Mouse (Mus musculus) lung, adult 18-20 months (tissue): Measurements from ENCODE around the gene Prpf40b.

ENCODE experiments used
- DNase-seq, 2 experiments: peaks; one replicate each; pipeline ENCODE4 v3.0.0; 2022; ENCODE audit warnings: mixed read lengths in 2 of 2

The Prpf40b gene

GRCm38 (mm10) chr15:99294287-99294686 is 600 bp upstream of the Prpf40b start:
- DNase-seq, result no peak

GRCm38 (mm10) chr15:99295484-99295981 is 646 bp downstream of the Prpf40b start, which contains the start of gene Fam186b:
Gene Fam186b (minus strand): TSS chr15:99295888.
- DNase-seq, result peak; percentile 24 to 31

GRCm38 (mm10) chr15:99296213-99296612 is 1.3 kb downstream of the Prpf40b start:
- DNase-seq, result no peak

DNA sequence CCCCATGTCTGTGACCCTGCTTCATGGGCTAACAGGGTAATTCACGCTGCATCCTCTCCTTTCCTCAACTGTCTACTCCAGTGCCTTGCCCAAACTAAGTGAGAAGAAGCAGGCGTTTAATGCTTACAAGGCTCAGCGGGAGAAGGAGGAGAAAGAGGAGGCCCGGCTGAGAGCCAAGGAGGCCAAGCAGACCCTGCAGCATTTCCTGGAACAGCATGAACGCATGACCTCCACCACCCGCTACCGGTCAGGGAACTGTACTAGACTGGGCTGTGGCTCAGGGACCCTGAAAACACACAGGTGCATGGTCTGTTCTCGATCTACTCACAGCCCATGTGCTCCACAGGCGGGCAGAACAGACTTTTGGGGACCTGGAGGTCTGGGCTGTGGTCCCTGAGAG is 12.6 kb downstream of the Prpf40b start:
- no peak for DNase-seq

DNA sequence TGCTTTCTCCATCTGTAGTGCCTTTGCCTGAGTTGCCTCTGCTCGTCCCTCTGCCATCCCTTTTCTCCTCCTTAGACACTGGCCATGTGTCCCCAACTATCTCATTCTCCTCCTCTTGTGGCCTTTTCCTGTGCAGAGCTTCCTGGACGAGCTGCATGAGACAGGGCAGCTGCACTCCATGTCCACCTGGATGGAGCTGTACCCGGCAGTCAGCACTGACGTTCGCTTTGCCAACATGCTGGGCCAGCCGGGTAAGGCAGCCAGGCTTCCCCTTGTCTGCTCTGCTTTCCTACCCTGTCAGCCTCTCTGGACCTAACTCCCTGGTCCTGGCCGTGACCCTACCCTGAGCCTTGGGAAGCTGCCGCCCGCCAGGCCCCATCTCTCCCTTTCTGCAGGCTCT is 14.7 kb downstream of the Prpf40b start:
- no peak for DNase-seq

GRCm38 (mm10) chr15:99310617-99311016 is 15.7 kb downstream of the Prpf40b start:
- DNase-seq, result no peak

DNA sequence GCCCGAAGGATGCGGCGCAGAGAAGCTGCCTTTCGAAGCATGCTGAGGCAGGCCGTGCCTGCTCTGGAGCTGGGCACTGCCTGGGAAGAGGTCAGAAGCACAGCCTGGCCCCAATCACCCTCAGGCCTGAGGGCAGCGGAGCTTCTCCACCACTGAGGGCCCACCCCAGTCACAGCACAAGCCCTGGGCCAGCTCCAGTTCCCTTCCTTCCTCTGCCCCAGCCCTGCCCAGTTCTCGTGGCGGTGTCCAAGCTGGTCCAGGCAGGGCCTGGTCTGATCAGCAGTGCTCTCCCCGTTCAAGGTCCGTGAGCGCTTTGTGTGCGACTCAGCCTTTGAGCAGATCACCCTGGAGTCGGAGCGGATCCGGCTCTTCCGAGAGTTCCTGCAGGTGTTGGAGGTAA is 20.0 kb downstream of the Prpf40b start:
- peak; percentile 42 to 61 for DNase-seq

GRCm38 (mm10) chr15:99316314-99317266 is 21.7 kb downstream of the Prpf40b start:
- DNase-seq, result peak; percentile 80 to 81

DNA sequence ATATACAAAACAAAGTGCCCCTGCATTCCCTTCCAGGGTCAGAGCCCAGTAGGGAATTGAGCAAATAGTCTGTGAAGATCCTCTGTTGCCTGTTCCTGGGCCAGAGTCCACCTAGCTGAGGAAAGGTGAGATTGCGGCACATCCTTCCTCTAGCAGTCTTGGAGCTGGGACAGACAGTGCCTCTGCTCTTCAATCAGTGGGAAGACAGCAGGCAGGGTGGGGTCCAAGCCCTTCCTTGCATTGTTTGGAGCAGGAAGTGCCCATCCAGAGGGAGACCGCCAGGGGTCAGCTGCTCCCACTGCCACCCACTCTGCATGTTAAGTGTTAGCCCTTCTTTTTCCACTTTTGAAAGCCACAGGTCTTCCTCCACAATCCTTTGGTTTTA is 22.4 kb downstream of the Prpf40b start:
- DNase-seq, result peak; percentile 75 to 81

- no peak for DNase-seq
These were observed 23.2 kb downstream of the Prpf40b start for GRCm38 (mm10) chr15:99318071-99318470.

DNA sequence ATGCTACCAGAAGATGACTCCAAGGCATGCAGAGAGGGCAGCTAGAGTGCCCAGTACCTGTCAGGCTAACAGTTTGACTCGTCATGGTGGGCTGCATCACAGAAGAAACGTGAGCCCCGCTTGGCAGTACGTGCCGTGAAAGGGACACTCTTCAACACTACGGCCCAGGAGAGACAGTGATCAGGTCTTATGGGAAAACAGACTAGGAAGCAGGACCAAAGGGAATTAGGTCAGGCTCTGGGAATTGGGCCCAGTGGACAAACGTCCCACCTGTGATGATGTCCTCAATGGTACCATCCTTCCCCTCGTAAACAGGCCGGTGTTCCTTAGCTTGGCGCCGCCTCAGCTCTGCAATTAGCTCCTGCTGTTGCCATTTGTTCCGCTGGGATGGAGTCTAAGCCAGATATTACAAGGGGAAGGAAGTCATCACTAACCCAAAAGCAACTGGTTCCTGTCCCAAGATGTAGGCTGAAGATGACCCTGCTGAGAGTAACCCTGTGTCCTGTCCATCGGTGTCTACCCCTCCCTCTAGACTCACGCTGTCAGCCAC is 24.0 kb downstream of the Prpf40b start:
- DNase-seq, result no peak

- DNase-seq, result peak; percentile 44 to 57
These were observed 24.6 kb downstream of the Prpf40b start for GRCm38 (mm10) chr15:99319411-99319871.

GRCm38 (mm10) chr15:99320168-99320674 is 25.3 kb downstream of the Prpf40b start:
- DNase-seq, result no peak

GRCm38 (mm10) chr15:99320978-99321377 is 26.1 kb downstream of the Prpf40b start:
- no peak for DNase-seq

DNA sequence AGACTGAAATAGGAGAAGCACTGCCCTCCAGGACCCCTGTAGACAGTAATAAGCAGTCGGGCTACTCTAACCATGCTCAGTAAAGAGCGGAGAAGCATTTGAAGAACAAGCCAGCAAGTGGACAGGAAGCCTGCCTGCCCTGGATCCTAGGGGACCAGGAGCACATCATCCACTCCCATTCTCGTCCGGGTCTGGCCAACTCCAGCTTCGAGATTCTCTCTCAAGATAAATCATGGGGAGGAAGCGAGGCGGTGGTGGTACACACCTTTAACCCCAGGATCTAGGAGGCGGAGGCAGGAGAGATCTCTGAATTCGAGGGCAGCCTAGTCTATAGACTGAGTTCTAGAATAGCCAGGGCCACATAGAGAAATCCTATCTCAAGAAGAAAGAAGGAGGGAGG is 29.3 kb downstream of the Prpf40b start:
- no peak for DNase-seq

DNA sequence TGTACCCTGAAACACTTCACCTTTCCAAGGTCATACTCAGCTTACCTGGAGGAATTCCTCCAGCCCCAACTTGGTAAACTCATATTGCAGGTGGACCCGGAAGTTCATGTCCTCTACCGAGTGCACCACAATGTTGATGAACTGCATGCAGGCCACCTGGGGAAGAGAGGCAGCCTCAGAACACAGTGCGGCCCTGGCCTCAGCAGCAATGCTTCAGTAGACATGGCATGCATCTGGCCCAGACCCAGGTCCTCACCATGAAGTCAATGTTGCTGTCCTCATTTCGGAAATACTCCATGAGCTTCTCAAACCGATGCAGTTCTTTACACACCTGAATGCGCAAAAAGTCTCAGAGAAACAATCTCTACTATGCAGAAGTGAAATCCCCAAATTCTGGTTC is 30.7 kb downstream of the Prpf40b start:
- no peak for DNase-seq

GRCm38 (mm10) chr15:99326407-99326806 is 31.5 kb downstream of the Prpf40b start:
- no peak for DNase-seq

DNA sequence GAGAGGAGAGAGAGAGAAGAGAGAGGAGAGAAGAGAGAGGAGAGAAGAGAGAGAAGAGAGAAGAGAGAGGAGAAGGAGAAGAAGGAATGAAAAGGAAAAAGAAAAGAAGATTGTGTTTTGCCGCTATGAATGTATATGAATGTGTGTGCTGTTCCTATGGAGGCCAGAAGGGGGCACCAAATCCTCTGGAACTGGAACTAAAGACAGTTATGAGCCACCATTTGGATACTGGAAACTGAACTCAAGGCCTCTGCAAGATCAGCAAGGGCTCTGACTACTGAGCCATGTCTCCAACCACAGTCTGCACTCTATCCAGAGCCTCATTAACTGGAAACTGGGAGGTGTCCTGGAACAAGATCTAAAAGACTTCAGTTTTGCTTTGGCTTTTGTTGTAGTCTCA is 32.1 kb downstream of the Prpf40b start:
- no peak for DNase-seq

GRCm38 (mm10) chr15:99328011-99328410 is 33.1 kb downstream of the Prpf40b start:
- DNase-seq, result no peak

DNA sequence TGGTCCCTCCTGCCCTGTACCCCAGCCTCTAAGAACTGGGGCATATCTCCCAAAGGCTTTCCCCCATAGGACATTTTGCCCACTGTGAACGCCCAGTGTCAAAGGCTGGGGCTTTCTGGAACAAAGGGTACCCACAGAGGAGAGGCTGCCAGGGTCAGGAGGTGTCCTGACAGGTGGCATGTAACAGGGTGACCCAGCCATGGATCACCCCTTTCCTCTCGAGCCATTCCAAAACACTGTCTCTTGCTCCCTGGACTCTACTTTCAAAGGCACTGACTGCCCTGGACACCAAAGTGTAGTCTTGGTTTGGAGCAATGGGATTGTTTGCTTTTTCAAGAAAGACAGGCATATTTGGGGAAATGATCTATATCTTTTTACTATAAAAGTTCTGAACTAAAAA is 35.4 kb downstream of the Prpf40b start:
- no peak for DNase-seq

DNA sequence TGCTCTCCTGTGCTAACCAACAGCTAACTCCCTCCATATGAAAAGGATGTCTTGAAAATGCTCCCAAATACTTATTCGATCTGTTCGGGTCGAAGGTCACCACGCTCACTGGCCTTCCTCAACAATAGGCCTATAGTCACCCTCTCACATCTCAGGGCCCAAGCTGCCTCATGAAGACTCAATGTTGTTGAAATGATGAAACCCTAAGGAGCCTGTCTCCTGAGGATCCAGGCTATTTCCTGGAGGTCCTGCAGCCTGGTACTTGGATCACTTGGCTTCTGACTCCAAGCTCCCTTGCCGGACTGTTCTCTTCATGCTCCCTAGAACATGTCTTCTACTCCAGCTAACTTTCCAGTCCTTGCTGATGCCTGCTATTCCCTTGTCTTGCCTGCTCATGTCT is 36.5 kb downstream of the Prpf40b start:
- DNase-seq, result no peak

GRCm38 (mm10) chr15:99332111-99332510 is 37.2 kb downstream of the Prpf40b start:
- no peak for DNase-seq

DNA sequence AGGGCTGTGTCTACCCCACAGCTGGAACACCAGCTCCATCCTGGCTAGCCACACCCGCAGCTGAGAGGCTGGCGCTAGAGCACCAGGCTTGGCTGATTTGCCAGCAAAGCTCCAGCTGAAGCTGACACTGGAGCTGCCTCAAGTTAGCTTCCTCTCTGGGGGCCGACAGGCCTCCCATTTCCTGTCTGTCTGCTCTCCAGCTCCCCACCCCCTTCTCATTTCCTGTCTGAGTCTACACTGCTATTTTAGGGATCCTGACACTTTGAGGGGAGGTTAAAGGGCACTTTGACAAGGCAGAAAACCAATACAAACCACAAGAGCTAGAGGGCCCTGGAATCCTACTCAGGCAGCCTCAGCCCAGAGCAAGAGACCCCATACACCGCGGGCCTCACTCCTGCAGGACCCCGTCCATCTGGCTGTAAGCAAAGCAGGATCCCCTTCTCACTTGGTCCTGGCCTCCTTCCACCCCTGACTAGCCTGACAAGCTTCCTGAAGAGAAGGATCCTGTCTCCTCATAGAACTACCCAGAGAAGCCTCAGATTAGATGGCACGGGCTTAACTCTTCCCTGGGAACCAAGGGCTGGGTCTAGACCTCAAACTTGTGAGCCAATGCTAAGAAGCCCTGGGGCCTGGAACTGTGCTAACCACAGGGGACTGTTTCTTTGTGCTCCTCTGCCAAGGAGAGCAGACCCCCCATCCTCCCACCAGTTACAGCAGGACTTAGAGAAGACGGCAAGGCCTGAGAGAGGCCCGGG is 38.2 kb downstream of the Prpf40b start:
- DNase-seq, result peak; percentile 87 to 91
